Mouse (Mus musculus) MN1 (cell line): ENCODE results near the gene Psen1.

Experiments used
- DNase-seq: peaks from one replicate; pipeline ENCODE4 v3.0.0-alpha.2; 2016; ENCODE audit warnings: low spot score

The Psen1 gene

DNA sequence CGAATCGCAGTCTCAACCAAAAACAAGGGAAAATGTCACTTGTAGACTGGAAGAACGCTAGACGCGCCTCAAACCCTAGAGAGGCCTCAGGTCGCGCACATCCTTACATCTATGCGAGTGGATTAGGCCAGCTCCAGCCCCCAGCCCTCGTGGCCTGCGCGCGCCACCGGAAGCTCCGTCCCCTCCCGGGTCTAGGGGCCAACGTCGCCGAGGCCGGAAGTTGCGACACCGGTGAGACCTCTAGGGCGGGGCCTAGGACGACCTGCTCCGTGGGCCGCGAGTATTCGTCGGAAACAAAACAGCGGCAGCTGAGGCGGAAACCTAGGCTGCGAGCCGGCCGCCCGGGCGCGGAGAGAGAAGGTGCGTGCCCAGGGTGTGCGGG, at the start of gene Psen1:
Gene Psen1 (plus strand): TSS at position 219 of the 382 bp plus-strand sequence.
- DNase-seq, result peak; percentile 97

DNA sequence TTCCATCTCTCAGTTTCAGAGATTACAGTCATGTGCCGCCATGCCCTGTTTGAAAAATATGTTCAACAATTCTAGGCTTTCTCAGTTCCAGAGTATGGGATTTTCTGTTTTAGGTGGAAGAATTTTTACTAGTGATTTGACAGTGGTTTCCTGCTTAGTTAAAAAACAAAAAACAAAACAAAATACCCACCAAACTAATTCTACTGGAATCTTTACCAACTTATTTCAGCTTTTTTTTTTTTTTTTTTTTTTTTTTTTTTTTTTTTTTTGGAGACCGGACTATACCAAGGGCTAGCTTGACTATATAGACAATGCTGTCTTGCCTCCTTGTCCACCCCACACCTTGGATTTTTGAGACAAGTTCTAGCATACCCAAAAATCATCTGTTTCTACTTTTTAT, 46.7 kb upstream of the Psen1 start:
- no peak for DNase-seq

DNA sequence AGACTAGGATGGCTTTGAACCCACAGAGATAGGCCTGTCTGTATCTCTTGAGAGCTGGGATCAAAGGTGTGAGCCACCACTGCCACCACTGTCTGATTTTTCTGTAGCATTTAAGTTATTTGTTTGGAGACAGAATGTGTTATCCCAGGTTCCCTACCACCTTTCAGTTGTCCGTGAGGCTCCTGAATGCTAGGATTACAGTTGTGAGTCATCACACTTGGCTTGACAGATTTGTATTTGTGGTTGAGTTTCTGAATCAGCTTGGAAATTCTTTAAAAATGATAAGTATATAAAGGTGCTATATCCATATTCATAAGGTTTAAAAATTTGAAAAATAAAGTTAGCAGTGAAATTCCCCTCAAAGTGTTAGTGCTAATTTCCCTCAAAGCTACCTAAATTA, 44.8 kb upstream of the Psen1 start:
- DNase-seq, result no peak

DNA sequence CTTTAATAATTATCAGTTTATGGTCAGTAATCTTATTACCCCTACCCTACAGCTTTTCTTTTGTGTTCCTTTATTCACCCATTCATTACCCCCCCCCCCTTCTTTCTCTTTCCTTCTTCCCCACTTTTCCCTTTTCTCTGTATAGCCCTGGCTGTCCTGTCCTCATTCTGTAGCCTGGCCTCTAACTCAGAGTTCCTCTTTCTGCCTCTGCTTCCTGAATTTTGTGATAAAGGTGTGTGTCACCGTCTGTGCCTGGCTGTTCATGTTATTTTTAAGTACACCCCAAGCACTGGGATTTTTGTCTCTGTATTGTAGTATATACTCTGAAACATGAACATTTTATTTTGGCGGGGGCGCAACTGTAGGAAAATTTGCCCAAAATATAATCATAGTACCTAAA, 37.6 kb upstream of the Psen1 start:
- no peak for DNase-seq

DNA sequence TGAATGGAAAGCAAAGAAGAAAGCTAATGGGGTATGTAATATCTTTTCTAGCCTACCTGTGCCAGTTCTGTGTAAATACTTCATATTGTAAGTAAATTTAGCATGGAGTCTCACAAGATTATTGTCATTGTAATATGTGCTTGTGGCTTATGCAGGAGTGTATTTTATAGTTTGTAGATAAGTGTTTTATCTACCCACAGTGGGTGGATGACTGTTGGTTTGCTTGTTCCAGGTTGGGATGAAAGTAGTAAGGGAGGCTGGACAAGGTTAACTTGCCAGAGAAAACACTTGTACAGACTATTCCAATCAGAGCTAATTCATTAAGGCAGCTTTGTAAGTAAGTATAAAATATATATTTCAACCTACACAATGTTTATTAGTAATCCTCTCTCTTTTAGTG, 36.5 kb upstream of the Psen1 start:
- DNase-seq, result no peak

DNA sequence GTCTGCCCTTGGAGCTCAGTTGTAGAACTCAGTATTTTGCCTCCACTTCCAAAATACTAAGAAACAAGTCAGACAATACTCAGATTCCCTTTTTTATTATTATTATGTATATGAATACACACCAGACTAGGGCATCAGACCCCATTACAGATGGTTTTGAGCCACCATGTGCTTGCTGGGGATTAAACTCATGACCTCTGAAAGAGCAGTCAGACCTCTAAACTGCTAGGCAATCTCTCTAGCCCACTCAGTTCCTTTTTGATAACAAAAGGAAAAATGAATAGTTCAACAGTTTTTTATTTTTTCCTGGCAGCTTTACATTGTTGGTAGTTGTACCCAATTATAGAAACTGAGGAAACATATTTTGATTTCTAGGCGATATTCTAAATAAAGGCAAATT, 2.5 kb upstream of the Psen1 start:
- no peak for DNase-seq

DNA sequence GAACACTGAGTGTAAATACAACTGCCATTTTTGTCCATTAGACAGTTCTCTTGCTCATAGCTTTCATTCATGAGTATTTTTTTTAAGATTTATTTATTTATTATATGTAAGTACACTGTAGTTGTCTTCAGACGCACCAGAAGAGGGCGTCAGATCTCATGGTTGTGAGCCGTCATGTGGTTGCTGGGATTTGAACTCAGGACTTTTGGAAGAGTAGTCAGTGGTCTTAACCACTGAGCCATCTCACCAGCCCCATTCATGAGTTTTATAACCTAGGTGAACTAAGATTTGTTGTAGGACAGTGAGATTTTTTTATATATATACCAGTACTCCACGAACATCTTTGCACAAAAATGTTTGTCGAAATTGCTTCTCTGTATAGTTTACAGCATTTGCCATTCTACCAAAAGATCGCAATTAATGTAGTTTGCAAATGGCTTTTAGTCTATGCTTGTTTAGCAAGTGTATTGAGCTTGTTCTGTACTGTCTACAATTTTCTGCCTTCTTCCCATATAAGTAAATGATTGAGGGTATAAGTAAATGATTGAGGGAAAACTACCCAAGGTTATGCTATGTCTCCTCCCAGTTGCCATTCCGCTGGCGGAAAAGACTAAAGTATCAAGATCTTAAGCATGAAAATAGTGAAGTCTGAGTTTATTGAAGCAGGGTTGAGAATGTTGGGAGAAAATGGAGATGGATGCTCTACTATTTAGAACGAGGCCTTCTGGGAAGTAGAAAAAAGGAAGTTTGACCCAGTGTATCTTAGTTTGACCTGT, 1.2 kb upstream of the Psen1 start:
- no peak for DNase-seq

DNA sequence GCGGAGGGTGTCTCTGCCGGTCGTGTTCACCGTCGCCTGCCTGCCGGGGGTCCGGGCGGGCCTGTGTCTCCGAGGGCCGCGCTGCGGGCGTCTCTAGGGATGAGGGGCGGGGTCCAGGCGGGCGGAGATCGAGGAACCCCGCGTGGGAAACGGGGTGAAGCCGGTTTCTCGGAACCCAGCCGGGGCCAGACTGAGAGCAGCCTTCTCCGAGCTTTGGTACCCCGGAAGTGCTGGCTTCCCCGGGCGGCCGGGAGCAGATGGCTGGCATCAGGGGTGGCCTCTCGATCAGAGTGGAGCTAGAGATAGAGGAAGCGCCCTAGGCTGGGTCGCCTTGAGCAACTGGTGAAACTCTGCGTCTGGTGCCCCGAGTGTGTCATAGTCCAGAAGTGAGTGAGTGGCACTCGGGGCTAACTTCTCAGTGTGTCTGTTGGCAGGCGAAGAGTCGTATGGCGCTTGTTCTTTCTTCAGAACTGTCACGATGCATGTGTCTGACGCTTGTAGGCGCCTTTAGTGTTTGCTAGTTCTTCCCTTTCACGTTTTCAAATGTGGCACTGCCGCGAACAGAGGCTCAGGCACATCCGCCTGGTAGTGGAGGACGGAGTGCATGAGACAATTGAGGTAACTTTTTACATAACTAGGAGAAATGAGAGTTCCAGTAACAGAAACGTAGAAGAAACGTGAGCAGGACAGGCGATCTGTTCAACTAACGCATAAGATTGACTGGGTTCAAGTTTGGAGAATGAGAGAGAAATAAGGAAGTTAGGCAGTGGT, 549 bp downstream of the Psen1 start:
- DNase-seq, result peak; percentile 57

DNA sequence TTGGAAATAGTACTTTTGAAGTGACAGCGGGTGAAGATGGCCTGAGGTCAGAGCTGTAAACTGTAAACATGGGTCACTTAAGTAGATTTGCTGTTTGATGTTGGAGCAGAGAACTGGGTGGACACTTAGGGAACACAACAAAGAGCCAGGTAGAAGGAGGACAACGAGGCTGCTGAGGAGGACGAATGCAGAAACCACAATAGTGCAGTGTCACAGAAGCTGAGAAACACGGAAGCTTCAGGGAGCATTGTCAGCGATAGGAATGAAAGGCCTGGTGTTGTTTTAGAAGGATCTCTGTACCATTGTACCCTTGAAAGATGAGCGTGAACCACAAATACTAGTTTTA, 1.1 kb downstream of the Psen1 start:
- DNase-seq, result no peak

DNA sequence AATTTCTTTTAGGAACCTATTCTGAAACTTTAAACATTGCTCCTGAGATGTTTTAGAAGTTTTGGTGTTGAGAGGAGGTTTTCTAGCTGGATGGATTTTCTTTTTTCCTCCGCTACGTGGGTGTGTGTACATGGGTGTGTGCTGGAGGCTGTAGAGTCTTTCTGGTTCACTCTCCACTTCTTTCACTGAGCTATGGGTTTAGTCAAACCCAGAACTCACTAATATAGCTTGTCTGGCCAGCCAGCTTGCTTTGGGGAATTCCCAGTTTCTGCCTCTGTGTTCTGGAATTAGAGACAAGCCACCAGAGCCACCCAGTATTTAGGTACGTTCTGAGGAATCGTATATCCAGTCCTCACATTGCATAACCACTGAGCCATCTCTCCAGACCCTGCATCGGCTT, 6.1 kb downstream of the Psen1 start:
- DNase-seq, result no peak

DNA sequence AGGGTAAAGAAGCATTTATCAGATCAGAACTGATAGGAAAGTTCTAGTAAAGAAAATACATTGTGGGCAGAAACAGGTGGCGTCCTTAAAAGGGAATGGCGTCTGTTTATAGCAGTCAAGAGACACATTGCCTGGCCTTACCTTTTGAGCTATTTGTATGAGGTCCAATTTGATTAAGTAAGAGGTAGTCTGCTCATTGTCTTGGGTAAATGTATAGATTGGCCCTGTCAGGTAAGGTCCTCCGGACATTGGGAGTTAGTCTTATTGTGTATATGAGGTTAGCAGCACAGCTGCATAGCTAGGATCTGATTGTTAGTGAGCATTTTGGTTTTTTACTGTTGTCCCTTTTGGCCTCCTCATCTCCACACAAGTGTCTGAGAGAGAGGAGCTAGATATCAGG, 6.7 kb downstream of the Psen1 start:
- peak; percentile 55 for DNase-seq

DNA sequence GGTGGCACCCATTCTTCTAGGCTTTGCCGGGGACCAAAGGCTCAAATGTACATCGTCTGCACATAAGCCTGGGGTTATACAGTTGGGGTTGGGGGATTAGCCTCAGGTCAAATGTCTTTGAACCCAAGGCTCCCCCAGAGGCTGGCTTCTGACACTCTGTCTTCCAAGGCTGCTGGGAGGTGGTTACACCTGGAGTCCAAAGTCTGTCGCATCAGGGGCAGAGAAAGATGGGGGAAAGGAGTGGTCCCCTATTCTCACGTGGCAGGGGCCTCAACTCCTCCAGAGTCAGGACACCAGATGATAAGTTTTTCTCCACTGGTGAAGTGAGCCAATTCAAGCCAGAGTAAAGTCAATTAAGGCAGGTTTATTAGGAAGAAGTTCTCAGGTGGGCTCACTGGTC, 10.7 kb downstream of the Psen1 start:
- DNase-seq, result no peak

DNA sequence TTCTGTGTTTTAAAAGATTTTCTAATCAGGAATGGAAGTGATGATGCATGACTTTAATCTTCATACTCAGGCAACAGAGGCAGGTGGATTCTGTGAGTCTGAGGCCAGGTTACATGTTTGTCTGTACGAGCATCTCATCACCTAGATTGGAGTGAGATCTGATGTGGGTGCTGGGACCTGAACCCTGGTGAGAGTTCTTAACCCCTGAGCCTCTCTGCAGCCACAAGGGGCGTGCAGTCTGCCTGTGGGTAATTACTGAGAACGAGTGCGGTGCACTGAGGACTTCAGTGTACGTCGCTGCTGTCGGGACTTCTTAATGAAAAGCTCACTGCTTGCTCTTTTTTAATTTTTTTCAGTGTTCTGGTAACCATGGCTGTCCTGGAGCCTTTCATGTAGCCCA, 13.7 kb downstream of the Psen1 start:
- no peak for DNase-seq

DNA sequence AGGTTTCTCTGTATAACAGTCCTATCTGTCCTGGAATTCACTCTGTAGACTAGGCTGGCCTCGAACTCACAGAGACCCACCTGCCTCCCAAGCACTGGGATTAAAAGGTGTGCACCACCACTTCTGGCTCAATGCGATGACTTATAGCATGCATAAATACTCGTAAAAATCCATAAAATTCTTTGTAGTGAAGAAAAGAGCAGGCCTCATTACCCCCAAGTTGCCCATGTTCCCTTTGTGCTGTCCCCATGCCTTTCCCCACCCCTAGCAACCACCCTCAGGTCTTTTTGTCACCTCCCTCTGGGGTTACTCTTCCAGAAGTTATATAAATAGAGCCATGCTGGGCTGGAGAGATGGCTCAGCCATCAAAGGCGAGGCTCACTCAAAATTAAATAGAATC, 14.8 kb downstream of the Psen1 start:
- no peak for DNase-seq

DNA sequence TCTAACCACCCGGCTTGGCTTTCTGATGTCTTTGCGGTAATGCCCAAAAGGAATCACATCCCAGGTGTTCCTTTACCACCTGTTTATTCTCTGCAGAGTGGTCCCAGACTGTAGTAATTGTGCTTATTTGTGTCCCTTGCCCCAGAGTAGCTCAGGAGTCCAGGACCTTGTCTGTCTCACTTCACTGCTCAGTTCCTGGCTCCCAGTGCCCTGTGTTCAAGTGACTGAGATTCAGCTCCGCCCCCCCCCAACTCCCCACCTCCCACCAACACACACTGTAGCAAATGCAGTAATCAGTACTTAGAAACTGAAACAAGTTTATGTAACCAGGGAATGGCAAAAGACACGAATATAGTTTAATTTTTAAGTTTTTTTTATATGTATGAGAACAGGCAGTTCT, 19.0 kb downstream of the Psen1 start:
- DNase-seq, result no peak

DNA sequence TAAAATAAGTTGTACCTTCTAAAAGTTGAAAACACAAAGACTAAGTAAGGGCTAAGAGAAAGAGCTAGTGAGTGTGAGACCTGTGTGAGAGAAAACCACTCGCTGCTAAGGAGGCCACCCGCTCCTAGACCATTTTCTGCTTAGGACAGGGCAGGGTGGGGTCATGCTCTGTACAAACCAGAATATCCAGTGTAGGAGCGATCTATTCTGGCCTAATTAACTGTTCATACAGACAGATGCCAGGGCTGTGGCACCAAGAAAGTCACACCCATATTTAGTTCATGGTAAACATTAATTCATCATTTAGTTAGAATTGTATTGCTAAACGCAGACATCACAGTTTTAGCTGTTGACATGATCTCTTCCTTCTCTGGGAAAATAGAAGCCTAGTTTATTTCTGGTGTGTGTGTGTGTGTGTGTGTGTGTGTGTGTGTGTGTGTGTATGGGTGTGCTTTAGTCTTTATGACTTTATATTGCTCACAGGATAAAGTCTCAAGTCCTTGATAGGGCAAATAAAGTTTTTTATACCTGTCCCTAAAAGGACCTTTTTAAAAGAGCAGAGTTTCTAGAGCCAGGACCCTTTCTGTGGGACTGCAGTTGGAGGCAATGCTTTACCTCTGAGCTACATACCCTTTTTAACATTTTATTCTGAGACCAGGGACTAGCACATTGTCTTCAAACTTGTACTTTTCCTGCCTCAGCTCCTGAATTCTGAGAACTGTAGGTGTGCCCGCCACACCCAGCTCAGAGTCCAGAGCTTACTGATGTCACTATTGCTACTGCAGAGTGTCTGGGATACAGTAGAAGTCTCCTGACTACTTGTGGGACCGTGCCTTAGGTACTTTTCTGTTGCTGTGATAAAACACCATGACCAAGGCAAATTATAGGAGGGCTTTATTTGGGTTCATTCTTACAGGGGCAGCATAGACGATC, 20.5 kb downstream of the Psen1 start:
- DNase-seq, result no peak

DNA sequence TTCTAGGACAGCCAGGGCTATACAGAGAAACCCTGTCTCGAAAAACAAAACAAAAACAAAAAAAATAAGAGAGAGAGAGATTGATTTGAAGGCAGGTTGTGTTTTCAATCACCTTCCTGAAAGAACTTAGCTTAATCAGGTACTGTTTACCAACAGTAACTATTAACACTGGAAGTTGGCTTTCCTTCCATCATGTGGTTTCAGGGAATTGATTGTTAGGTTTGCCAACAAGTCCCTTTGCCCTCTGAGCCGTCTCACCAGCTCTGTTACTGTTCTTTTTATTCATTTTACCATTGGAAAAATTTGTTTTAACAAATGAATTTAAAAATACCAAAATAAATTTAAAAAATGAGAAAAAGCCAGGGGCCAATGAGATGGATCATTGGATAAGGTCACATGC, 22.0 kb downstream of the Psen1 start:
- no peak for DNase-seq

DNA sequence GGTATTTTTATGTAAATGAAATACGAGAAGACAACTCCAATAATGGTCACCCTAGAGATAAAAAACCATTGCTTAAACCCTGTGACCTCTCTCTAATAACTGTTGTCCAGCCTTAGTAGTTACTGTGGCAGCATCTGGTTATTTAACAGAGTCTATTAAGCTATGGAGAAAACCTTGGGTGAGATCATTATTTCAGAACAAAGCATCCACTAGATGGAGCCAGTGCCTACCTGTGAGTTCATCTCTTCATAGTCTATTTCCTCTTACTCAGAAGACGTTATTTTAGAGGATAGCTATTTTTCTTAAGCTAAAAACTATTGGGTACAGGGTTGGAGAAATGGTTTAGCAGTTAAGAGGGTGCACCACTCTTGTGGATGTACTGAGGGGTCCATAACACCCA, 25.8 kb downstream of the Psen1 start:
- peak; percentile 80 for DNase-seq

DNA sequence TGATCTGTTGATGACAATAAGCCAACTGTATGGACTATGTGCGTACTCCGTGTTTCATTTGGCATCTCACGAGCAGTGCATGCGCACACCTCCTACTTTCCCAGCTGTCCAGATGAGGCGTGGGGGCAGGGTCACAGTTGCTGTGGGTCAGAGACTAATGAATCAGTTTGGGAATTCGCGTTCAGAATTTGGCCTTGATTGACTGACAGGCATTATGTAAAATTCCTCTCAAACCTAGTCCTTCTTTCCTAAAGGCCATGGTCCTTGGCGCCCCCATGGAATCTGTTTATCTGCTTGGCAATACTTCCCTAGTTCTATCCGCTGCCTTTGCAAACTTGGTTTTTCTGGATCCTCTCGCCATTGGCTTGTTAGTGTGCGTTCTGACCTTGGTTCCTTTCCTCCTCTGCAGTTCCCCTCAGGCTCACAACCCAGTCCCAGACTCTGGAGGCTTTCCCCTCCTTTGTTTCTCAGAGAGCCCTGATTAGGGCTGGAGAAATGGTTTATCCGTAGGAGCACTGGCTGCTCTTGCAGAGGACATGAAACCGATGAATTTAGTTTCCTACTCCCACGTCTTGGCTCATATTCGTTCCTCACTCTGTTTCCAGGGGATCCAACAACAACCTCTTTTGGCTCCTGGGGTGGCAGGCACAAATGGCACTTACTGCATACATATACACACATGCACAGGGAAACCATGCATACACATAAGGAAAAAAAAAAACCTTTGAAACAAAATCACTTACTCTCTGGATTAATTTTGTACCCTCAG, 28.6 kb downstream of the Psen1 start:
- DNase-seq, result no peak

DNA sequence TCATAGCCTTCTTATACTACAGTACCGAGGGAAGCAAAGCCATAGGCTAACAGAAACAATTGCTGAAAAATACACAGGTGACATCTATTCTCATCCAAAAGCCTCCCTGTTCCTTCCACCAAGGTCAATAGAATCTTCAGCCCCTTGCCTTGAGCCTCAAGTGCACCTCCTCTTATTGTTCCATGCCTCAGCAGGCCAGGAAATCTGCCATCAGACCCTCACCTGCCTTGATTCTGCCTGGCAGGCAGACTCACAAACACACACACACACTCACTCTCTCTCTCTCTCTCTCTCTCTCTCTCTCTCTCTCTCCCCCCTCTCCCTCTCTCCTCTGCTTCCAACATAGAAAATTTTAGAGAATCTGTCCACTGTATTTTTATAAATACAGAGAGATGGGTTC, 31.5 kb downstream of the Psen1 start:
- no peak for DNase-seq

DNA sequence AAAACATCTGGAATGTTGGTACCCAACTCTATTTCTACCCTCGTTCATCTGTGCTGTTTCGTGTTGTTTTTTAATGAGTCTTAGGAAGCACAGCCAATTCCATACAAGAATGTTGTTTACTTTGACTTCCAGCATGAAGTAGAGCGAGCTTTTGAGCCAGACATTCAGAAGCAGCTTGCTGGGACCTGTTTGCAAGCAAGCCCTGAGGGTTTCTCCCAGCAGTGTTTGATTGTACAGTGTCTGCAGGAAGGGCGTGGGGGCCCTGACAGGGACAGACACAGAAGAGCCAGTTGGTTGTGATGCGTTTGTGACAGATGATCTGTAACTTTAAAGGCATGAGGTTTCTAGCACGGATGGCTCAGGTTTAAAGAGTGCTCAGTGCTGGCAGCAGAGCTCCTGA, 33.3 kb downstream of the Psen1 start:
- DNase-seq, result no peak

DNA sequence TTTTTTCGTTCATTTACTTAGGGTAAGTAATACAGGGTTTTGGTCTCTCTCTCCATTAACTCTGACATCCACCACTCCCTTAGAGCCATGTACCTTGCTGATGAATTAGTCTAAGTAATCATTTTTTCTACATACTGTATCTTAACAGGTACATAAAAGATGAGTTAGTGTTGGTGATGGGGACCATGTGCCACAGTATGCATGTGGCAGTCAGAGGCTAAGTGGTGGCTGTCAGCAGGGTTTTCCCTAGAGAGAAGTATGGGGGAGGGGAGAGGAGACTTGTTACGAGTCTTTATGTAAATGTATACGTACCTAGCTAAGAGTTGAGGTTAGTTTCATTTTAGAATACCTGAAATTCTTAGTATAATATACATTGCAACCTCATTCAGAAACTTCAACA, 35.1 kb downstream of the Psen1 start:
- DNase-seq, result no peak
